Mouse (Mus musculus) bone marrow, adult 2 months (tissue): ENCODE measurements at regions not wholly inside any gene's neighbourhood (a gene's known extent, or its start where the extent isn't known, plus 50 kb on each side); places are given as distances from the start of the nearest gene placed in this dataset.

Experiments used
- H3K27ac ChIP-seq: fragments of 200-500 bp; 2 replicates; pipeline ENCODE4 v1.5.1; 2012; ENCODE audit warnings: low read depth, mild to moderate bottlenecking, control low read depth, inconsistent platforms, low read length; ENCODE audit not compliant: control insufficient read depth, poor library complexity, insufficient read depth
- H3K4me1 ChIP-seq: fragments of 200-500 bp; 2 replicates; pipeline ENCODE4 v1.6.1; 2011; ENCODE audit warnings: low read length; ENCODE audit not compliant: control insufficient read depth, insufficient read depth
- H3K4me3 ChIP-seq: fragments of 200-500 bp; replicated peaks from 2 replicates; pipeline ENCODE3; 2011; ENCODE audit warnings: mild to moderate bottlenecking, low read depth, low read length, control low read depth; ENCODE audit not compliant: control insufficient read depth
- CTCF ChIP-seq: fragments of 200-500 bp; IDR thresholded peaks from 2 replicates; pipeline ENCODE4 v1.5.1; 2011; ENCODE audit warnings: low read length, control low read depth; ENCODE audit not compliant: control insufficient read depth, insufficient read depth
- POLR2A ChIP-seq: fragments of 200-500 bp; IDR thresholded peaks from 2 replicates; pipeline ENCODE4 v1.6.1; 2011; ENCODE audit warnings: low read depth, mild to moderate bottlenecking, control low read depth, low read length, borderline replicate concordance; ENCODE audit not compliant: control insufficient read depth
- WGBS: fragments of 180-500 bp; shearing (Covaris S2); methylation state at CpG from one replicate; pipeline ENCODE4 v1.1.7; 2018; 5-methylcytosine and 5-hydroxymethylcytosine counted together

DNA sequence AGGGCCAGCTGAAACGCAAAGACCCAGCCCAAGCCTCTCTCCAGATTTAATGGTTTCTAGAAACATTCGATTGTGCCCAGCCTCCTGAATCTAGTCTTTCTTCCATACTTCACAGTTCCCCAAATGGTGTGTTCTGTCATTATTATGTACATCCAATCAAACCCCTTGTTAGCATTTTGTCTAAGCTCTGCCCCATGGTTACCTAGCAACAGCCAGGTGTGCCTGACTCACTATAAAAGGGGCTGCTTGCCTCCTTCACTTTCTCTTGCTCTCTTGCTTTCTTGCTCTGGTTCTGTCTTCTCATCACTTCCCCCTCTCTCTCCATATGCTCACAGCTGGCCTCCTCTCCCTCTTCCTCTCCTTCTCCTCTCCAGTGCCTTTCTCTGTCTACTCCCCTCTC is 217.8 kb downstream of the Phlda1 start:
- WGBS, result 80% methylated on average over 2 of the region's 2 CpGs
- TF ChIP-seq POLR2A, result no peak
- TF ChIP-seq CTCF, result no peak
- H3K4me1 ChIP-seq, result peaks cover 3% of the 10 kb centered on the region
- H3K27ac ChIP-seq, result no peak overlapping the region
- H3K4me3 ChIP-seq, result no peak overlapping the region

DNA sequence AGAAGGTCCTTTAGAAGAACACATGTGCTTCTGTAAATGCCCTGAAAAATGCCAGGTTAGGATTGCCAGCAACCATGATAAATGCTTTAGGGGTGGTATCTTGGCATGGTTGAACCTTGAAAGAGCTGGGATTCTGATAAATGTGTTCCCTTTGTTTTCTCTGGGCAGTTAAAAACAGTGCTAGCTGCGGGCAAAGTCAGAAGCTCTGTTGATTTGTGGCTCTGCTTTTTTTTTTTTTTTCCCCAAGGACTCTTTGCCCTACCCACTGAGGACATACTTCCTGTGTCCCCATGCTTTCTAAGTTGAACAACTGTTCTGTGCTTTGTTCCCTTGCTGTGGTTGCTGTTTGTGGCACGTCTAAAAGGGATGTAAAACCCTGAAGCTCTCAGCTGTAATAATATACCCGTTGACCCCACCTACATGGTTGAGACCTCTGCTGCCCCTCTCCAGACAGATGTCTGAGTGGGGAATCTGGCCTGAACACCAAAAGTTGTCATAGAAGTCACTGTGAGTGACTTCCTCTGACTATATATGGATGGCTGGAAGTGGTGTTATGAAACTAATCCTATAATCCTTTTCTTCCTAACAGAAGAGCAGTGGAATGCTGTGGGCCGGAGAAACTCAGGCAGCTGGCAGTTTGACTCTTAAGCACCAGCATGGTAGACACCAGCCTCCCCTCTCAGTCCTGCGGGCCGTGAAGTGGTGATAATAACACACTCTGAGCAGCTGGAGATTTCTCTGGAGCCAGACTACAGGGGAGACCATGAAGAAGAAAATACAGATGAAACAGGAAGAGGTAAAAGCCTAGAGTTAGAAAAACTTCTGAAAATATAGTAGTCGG is 218.7 kb downstream of the Phlda1 start:
- Histone ChIP-seq H3K4me3 (no peak overlapping the region), H3K4me1 (peaks cover 3% of the 10 kb centered on the region), H3K27ac (no peak overlapping the region)
- TF ChIP-seq POLR2A, result no peak
- TF ChIP-seq CTCF, result no peak
- WGBS, result 51% methylated on average over 7 of the region's 7 CpGs

DNA sequence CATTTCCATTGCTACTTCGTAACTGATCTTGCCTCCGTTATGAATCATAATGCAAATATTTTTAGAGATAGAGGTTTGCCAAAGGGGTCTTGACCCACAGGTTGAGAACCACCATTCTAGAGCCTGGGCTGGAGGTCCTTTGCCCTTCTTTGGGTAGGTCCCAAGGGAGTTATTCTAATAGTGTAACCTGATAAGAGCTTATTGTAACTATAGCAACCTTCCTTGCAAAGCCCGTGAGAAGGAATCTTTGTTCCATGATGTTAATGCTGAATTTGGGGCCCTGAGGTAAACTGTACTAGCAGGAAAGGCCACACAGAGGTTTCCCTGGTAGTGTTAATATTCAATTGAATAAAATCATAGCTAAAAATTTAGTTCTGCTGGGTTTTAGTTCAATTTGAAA is 229.9 kb downstream of the Phlda1 start:
- 86% methylated on average over 3 of the region's 3 CpGs for WGBS
- TF ChIP-seq CTCF, result no peak
- no peak for TF ChIP-seq POLR2A

DNA sequence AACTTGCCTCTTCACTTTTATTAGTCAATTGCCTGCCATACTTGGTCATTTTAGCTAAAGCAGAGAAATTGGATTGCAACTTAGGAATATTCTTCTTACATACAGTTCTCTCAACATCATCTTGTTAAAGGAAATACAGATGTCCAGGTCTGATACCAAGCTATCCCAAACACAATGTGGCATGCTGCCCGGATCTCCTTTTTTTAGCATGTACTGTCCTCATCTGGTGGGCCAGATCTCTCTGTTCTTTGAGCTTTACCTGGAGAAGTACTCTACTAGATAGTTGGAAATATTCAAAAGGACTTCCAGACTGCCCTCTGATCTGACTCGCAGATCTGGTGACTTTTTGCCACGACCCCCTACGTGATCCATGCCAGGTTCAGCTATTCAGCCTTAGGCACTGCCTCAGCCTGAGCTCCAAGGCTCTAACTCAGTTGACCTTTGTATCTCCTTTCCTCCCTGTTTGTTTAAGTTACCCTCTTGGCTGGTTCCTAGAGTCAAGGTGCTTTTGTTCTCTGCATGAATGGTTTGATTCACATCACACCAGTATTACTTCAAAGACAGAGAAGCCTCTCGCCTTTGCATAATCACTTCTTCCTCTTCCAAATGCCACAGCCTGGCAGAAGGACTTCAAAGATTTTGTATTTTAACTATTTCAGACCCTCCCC is 232.9 kb upstream of the Krr1 start:
- Histone ChIP-seq H3K4me3 (no peak overlapping the region), H3K27ac (no peak overlapping the region), H3K4me1 (no peaks in the 10 kb centered on the region)
- WGBS, result 56% methylated on average over 5 of the region's 5 CpGs
- TF ChIP-seq CTCF, result no peak
- TF ChIP-seq POLR2A, result no peak

More for the DNA sequence above, 229.9 kb downstream of the Phlda1 start:
- H3K4me1 ChIP-seq, result no peaks in the 10 kb centered on the region
- H3K4me3 ChIP-seq, result no peak overlapping the region
- H3K27ac ChIP-seq, result no peak overlapping the region

DNA sequence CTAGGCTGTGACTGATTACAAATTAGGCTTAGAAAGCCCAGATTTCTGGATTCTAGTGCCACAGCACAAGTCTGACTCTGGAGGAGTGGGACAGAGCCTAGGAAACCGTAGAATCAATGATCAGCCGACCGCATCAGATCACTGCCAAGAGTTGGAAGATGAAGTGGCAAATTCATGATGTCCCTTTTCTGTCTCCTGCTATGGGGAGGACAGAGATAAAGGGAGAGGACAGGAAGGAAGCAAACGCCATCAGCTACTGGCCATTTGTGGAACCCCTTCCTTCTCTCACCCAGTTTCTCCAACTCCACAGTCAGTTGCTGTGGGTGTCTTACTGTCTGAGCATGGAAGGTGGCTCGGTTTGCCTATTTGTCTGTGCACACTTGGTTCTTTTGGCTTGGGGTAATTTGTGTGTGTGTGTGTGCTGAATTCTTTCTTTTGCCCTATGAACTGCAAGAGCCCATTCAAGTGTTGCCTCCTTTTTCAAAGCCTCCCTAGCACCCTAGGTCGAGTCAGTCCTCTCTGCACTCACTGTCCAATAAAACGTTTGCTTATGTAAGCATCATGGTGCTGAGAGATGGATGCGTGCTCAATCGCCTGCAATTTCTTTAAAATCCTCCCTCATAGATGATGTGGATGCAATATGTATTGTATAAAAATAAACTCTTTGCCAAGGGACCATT is 231.7 kb upstream of the Krr1 start:
- WGBS, result 63% methylated on average over 9 of the region's 9 CpGs
- Histone ChIP-seq H3K27ac (no peak overlapping the region), H3K4me1 (no peaks in the 10 kb centered on the region), H3K4me3 (no peak overlapping the region)
- TF ChIP-seq CTCF (no peak), POLR2A (no peak)

DNA sequence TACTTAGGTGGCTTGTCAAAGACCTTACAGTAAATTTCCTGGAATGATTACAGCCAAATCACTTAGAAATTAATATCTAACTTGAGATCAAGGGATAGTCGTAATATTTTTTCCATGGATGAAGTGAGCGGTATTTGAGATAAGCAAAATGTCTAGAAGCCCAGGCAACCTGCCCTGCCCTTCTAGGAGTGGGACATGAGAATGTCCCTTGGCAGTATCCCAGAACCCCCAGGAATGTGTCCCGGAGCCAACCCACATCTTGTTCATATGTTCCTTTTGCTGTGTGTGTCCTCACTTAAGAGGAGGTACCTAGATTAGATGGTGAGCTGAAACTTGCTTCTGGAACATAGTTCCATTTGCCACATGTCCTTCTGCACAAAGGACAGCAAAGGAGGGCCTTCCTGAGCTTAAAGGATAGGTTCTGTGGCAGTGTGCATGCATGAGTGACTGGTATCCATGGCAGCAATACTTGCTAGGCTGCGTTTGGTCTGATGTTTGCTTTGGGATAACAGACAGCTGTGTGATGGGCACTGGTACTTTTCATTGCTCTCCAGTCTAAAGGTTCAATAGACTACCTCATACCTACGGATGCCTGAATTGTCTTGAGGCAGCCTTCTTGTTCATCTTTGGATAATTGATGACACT is 231.0 kb upstream of the Krr1 start:
- Histone ChIP-seq H3K4me3 (no peak overlapping the region), H3K4me1 (no peaks in the 10 kb centered on the region), H3K27ac (no peak overlapping the region)
- TF ChIP-seq CTCF, result no peak
- TF ChIP-seq POLR2A, result no peak
- 81% methylated on average over 5 of the region's 5 CpGs for WGBS

DNA sequence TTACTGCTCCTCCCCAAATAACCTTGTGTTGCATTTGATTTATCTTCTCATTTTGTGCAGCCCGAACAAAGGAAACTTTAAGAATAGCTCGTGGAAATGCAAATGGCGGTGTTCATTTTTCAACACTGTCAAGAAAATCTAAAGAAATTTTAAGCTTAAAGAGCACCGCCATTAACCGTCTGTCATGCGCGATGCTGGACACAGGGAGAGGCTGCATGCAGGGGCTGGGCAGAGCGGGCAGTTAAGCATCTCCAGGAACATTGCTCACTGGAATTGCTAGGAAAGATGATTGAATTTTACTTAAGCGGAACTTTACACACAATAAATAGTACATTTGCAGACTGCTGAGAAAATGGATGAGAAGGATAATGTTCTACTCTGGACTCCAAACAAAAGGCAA is 229.2 kb upstream of the Krr1 start:
- Histone ChIP-seq H3K4me3 (no peak overlapping the region), H3K27ac (no peak overlapping the region), H3K4me1 (no peaks in the 10 kb centered on the region)
- no peak for TF ChIP-seq CTCF
- TF ChIP-seq POLR2A, result no peak
- WGBS, result 86% methylated on average over 9 of the region's 9 CpGs

DNA sequence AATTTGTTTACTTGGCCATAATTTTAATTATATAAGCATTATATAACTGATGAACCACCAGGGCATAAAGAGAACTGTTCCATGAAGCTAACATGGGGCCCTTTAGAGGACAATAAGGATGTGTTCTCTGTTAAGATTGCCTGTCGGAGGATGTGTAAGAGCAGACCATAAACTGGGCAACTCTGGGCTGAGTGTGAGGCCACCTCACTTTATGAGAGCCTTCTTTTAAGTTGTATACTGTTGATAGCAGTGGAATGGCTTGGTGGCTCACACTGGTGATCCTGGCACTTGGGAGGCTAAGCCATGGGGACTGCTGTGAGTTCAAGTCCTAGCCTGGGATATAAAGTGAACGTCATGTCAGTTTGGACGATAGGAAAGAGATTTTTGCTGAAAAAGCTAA is 227.3 kb upstream of the Krr1 start:
- 75% methylated on average over 3 of the region's 3 CpGs for WGBS
- TF ChIP-seq CTCF (no peak), POLR2A (no peak)
- no peak overlapping the region for H3K27ac ChIP-seq
- no peaks in the 10 kb centered on the region for H3K4me1 ChIP-seq
- no peak overlapping the region for H3K4me3 ChIP-seq
